Mouse (Mus musculus) limb, embryonic 14.5 days (tissue): ENCODE data around the gene Teddm2. TPM values are rescaled to one million over a fixed set of nuclear protein-coding genes. Genes with fewer than 3 reads are reported as not detected.

Source experiments
- ATAC-seq: fragments of 200-750 bp; cut with Nextera tagmentation; 2 replicates; pipeline ENCODE4 v1.8.0; 2017; ENCODE audit warnings: low read depth, moderate number of reproducible peaks, moderate TSS enrichment; ENCODE audit not compliant: low FRiP score
- DNase-seq: peaks from one replicate; pipeline ENCODE4 v3.0.0-alpha.2; 2015; ENCODE audit warnings: low spot score
- H3K27ac ChIP-seq: fragments of 300-500 bp; sonication (generic); replicated peaks from 2 replicates; pipeline ENCODE4 v1.5.1; 2014; ENCODE audit warnings: low read depth, mild to moderate bottlenecking, low read length, moderate library complexity, mixed read lengths
- H3K27me3 ChIP-seq: fragments of 300-500 bp; sonication (generic); 2 replicates; pipeline ENCODE4 v1.6.1; 2014; ENCODE audit warnings: low read length, mixed read lengths; ENCODE audit not compliant: control insufficient read depth, insufficient read depth
- H3K36me3 ChIP-seq: fragments of 300-500 bp; sonication (generic); 2 replicates; pipeline ENCODE4 v1.6.1; 2014; ENCODE audit warnings: mild to moderate bottlenecking, low read length, moderate library complexity, mixed read lengths; ENCODE audit not compliant: control insufficient read depth, insufficient read depth
- H3K4me1 ChIP-seq: fragments of 300-500 bp; sonication (generic); 2 replicates; pipeline ENCODE4 v1.6.1; 2014; ENCODE audit warnings: antibody characterized with exemption, low read length, mixed read lengths; ENCODE audit not compliant: control insufficient read depth, insufficient read depth
- H3K4me2 ChIP-seq: fragments of 300-500 bp; sonication (generic); replicated peaks from 2 replicates; pipeline ENCODE4 v1.6.1; 2014; ENCODE audit warnings: low read depth, mild to moderate bottlenecking, low read length, moderate library complexity; ENCODE audit not compliant: severe bottlenecking
- H3K4me3 ChIP-seq: fragments of 300-500 bp; sonication (generic); replicated peaks from 2 replicates; pipeline ENCODE4 v1.5.1; 2014; ENCODE audit warnings: low read length
- H3K9ac ChIP-seq: fragments of 300-500 bp; sonication (generic); 2 replicates; pipeline ENCODE4 v1.6.1; 2014; ENCODE audit warnings: mild to moderate bottlenecking, low read depth, low read length, moderate library complexity; ENCODE audit not compliant: severe bottlenecking
- H3K9me3 ChIP-seq: fragments of 300-500 bp; sonication (generic); 2 replicates; pipeline ENCODE4 v1.6.1; 2016; ENCODE audit warnings: low read length; ENCODE audit not compliant: control insufficient read depth
- POLR2A ChIP-seq: fragments of 200-500 bp; IDR thresholded peaks from 2 replicates; pipeline ENCODE4 v1.8.0; 2012; ENCODE audit warnings: inconsistent platforms, mild to moderate bottlenecking, moderate library complexity, borderline replicate concordance; ENCODE audit not compliant: insufficient read depth, insufficient read length; ENCODE audit errors: extremely low read depth
- WGBS: fragments of 180-500 bp; shearing (Covaris S2); extraction: QIAGEN DNeasy Blood & Tissue Kit; methylation state at CpG from one replicate; pipeline ENCODE4 v1.1.7; 2014; 5-methylcytosine and 5-hydroxymethylcytosine counted together
- polyA plus RNA-seq, 2 experiments: library from polyadenylated mRNA; depleted of rRNA in 1 of 2; stranded (reverse) in 1 of 2; unstranded in 1 of 2; fragments of >200 nt; fragmentation: Nextera tagmentation in 1 of 2; extraction: Ambion mirVana in 1 of 2; gene quantifications; 2 replicates each; pipeline versions ENCODE4 v1.2.1 to v1.2.3; 2012 to 2014

Teddm2 gene
- polyA plus RNA-seq, 2 experiments = 0.54 to 0.58 TPM

GRCm38 (mm10) chr1:153903006-153903405, 3.0 kb upstream of the Teddm2 start:
- no peak overlapping the region for H3K4me2 ChIP-seq
- no peak for ATAC-seq

GRCm38 (mm10) chr1:153900860-153901730, 1.1 kb upstream of the Teddm2 start:
- Histone ChIP-seq H3K27me3 (no peaks in the 10 kb centered on the region), H3K4me2 (peak overlapping the region; percentile 60), H3K36me3 (peaks cover 34% of the 10 kb centered on the region), H3K4me1 (no peaks in the 10 kb centered on the region), H3K9me3 (no peaks in the 10 kb centered on the region), H3K27ac (peak overlapping the region; percentile 90), H3K4me3 (peak overlapping the region; percentile 81), H3K9ac (peak overlapping the region; percentile 85)
- DNase-seq (peak; percentile 23), ATAC-seq (no peak)
- WGBS = under 1% methylated on average over 25 of the region's 25 CpGs
- TF ChIP-seq POLR2A = no peak

More at GRCm38 (mm10) chr1:153903006-153903405, 3.0 kb upstream of the Teddm2 start:
- TF ChIP-seq POLR2A = no peak
- Histone ChIP-seq H3K27me3 (no peaks in the 10 kb centered on the region), H3K9me3 (no peaks in the 10 kb centered on the region), H3K9ac (no peak overlapping the region), H3K27ac (no peak overlapping the region), H3K4me1 (no peaks in the 10 kb centered on the region), H3K36me3 (peaks cover 53% of the 10 kb centered on the region), H3K4me3 (no peak overlapping the region)
- WGBS = 88% methylated on average over 13 of the region's 13 CpGs
- no peak for DNase-seq

- ATAC-seq = peak; percentile 7
- peak overlapping the region; percentile 85 for H3K9ac ChIP-seq
- no peaks in the 10 kb centered on the region for H3K4me1 ChIP-seq
- TF ChIP-seq POLR2A = no peak
- peak overlapping the region; percentile 90 for H3K27ac ChIP-seq
- no peak for DNase-seq
- peak overlapping the region; percentile 60 for H3K4me2 ChIP-seq
- under 1% methylated on average over 31 of the region's 36 CpGs for WGBS
- H3K9me3 ChIP-seq = no peaks in the 10 kb centered on the region
- peak overlapping the region; percentile 81 for H3K4me3 ChIP-seq
- H3K27me3 ChIP-seq = no peaks in the 10 kb centered on the region
- H3K36me3 ChIP-seq = peaks cover 27% of the 10 kb centered on the region
These were observed 353 bp upstream of the Teddm2 start for GRCm38 (mm10) chr1:153900381-153900780.

DNA sequence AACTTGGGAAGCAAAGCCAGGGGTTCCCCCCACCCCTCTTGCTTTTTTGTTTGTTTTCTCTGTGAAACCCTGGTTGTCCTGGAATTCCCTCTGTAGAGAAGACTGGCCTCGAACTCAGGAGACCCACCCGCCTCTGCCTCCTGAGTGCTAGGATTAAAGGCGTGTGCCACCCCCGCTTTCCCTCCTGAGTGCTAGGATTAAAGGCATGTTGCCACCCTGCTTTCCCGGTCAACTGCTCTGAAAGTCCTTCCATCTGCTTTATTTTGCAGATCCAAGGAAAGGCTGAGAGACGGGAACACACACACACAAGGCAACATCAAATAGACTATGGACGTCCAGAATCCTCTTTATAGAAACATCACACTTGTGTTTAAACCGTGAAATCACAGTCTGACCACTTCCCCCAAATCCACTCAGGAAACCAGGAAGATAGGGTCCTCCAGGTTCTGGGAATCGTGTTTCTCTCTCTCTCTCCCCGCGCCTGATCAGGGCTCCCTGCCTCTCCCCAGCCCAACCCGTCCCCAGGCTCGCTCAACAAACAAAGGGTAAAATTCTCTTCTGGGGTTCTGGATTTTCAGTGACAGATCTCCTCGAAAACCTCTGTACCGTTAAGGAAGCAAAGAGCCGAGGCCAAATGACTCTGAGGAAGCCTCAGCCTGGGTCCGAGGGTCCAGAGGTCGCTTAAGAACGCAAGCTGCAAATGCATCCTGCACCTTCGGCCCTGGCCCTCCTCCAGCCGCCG, 868 bp downstream of the Teddm2 start:
- Histone ChIP-seq H3K27me3 (no peaks in the 10 kb centered on the region), H3K36me3 (peaks cover 15% of the 10 kb centered on the region), H3K4me3 (peak overlapping the region; percentile 81), H3K27ac (peak overlapping the region; percentile 90), H3K4me2 (peak overlapping the region; percentile 60), H3K4me1 (0 out of 2 replicates have a peak, but pooled peaks cover 2% of the 10 kb centered on the region), H3K9ac (peak overlapping the region; percentile 85), H3K9me3 (no peaks in the 10 kb centered on the region)
- TF ChIP-seq POLR2A = no peak; the same call in 1 of the 2 replicates
- no peak for DNase-seq
- 17% methylated on average over 22 of the region's 22 CpGs for WGBS
- ATAC-seq = peak; percentile 48

DNA sequence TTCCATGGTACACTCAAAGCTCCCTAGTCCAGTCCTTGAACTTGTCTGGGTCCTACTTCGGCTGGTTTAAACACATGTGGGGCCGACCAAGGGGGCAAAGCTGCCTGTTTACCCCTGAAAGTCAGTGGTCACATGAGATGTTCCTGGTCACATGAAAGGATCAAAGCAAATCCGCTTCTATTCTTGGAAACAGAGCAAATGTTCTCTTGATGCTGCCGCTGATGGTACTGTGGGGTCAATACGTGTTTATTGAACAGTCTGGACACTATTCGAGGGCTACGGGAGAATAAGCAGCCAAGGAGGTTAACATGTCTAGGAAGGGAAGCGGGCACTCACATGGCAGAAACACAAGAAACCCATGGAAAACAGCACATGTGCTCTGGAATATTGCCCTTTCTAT, 2.8 kb downstream of the Teddm2 start:
- WGBS = 79% methylated on average over 8 of the region's 8 CpGs
- ATAC-seq = no peak
- TF ChIP-seq POLR2A = no peak

More for the DNA sequence above, 2.8 kb downstream of the Teddm2 start:
- 0 out of 2 replicates have a peak, but pooled peaks cover 2% of the 10 kb centered on the region for H3K4me1 ChIP-seq
- H3K9me3 ChIP-seq = no peaks in the 10 kb centered on the region
- no peak overlapping the region for H3K4me2 ChIP-seq
- DNase-seq = no peak
- H3K27ac ChIP-seq = no peak overlapping the region
- no peak overlapping the region for H3K4me3 ChIP-seq
- H3K27me3 ChIP-seq = no peaks in the 10 kb centered on the region
- no peaks in the 10 kb centered on the region for H3K36me3 ChIP-seq
- H3K9ac ChIP-seq = no peak overlapping the region
